Mouse (Mus musculus): ENCODE measurements at regions not wholly inside any gene's neighbourhood (a gene's known extent, or its start where the extent isn't known, plus 50 kb on each side); places are given as distances from the start of the nearest gene placed in this dataset.
A peak's percentile ranks its signal among the peaks of the same experiment; 100 is the strongest.

DNA sequence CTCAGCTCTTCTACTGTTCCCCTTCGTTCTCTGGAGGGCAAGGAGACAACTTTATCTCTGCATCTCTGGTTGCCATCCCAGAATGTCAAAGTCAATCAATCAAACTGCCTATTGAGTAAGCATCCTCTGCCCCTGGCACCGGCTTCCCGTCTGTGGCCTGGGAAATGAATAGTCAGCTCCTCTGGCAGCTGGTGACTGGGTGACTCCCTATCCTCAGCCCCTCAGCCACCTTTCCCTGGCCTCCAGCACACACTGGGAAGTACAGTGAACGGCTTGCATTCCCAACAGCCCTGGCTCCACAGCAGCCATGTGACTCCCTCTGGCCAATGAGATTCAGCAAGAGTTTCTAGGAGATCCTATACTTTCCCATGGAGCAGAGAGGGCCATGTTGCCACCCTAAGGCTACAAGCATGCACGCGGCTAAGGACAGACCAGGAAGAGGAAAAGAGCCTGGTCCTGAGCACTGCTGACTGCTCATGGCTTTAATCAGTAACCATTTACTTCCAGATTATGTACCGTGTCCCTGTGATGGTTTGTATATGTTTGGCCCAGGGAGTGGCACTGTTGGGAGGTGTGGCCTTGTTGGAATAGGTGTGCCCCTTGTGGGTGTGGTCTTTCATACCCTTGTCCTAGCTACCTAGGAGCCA, 119.6 kb downstream of the Inhbb start:
- H3K27me3 ChIP-seq (ENCODE audit: insufficient read depth, low read length), result no peaks in the 10 kb centered on the region

DNA sequence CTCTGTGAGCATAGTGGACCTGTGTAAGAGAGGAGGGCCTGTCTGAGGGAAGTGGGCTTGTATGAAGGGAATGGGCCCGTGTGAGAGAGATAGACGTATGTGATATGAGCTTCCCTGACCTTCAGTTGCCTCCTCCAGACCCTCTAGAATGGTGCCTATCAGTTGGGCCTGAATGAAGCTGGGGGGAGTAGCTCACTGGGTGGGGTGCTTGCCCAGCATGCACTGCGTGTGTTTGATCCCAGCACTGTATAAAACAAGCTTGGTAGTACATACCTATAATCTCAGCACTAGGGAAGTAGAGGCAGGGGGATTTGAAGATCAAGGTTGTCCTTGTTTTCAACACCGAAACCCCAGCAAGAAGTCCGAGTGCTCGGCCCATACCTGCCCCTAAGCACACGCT, 120.1 kb downstream of the Inhbb start:
- no peak for ATAC-seq (ENCODE audit: low FRiP score)
- Histone ChIP-seq H3K4me3 (ENCODE audit: low read depth, low read length) (no peak overlapping the region), H3K9me3 (ENCODE audit: low read length) (no peaks in the 10 kb centered on the region), H3K27ac (ENCODE audit: low read depth, low read length) (no peak overlapping the region), H3K4me1 (ENCODE audit: insufficient read depth, low read length) (no peaks in the 10 kb centered on the region), H3K4me2 (ENCODE audit: low read depth, low read length, poor library complexity, severe bottlenecking) (no peak overlapping the region), H3K27me3 (ENCODE audit: insufficient read depth, low read length) (no peaks in the 10 kb centered on the region), H3K9ac (replicated peaks; ENCODE audit: low read length, poor library complexity, severe bottlenecking) (no peak overlapping the region), H3K36me3 (ENCODE audit: insufficient read depth, low read length) (no peaks in the 10 kb centered on the region)
- no peak for TF ChIP-seq CTCF (IDR thresholded peaks at IDR 0.05)
- 89% methylated on average over 7 of the region's 7 CpGs for WGBS
- DNase-seq (ENCODE audit: low spot score), result no peak

More for the DNA sequence above, 119.6 kb downstream of the Inhbb start:
- H3K4me1 ChIP-seq (ENCODE audit: insufficient read depth, low read length), result no peaks in the 10 kb centered on the region
- H3K27ac ChIP-seq (ENCODE audit: low read depth, low read length), result no peak overlapping the region
- no peak for TF ChIP-seq CTCF (IDR thresholded peaks at IDR 0.05)
- no peaks in the 10 kb centered on the region for H3K9me3 ChIP-seq (ENCODE audit: low read length)
- H3K4me3 ChIP-seq (ENCODE audit: low read depth, low read length), result no peak overlapping the region
- no peaks in the 10 kb centered on the region for H3K36me3 ChIP-seq (ENCODE audit: insufficient read depth, low read length)
- no peak overlapping the region for H3K9ac ChIP-seq (replicated peaks; ENCODE audit: low read length, poor library complexity, severe bottlenecking)
- no peak overlapping the region for H3K4me2 ChIP-seq (ENCODE audit: low read depth, low read length, poor library complexity, severe bottlenecking)
- no peak for ATAC-seq (ENCODE audit: low FRiP score)
- WGBS, result 61% methylated on average over 7 of the region's 7 CpGs
- peak; percentile 59 for DNase-seq (ENCODE audit: low spot score)

DNA sequence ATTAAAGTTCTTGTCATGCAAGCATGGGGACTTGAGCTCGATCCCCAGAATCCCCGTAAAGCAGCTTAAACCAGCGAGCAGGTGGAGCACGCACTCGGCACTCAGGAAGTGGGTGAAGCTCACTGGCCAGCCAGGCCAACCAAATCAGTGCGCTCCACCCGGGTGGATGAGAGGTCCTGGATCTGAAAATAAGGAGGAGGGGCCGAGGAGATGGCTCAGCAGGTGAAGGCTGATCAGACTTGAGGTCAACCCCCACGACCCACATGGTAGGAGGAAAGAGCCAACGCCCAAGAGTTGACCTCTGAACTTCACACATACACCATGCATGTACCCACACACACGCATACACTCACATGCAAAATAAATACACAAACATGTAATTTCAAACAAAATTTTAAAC, 120.8 kb downstream of the Inhbb start:
- WGBS, result 92% methylated on average over 11 of the region's 11 CpGs
- no peak overlapping the region for H3K27ac ChIP-seq (ENCODE audit: low read depth, low read length)
- no peaks in the 10 kb centered on the region for H3K9me3 ChIP-seq (ENCODE audit: low read length)
- H3K4me1 ChIP-seq (ENCODE audit: insufficient read depth, low read length), result no peaks in the 10 kb centered on the region
- H3K36me3 ChIP-seq (ENCODE audit: insufficient read depth, low read length), result no peaks in the 10 kb centered on the region
- no peak overlapping the region for H3K4me2 ChIP-seq (ENCODE audit: low read depth, low read length, poor library complexity, severe bottlenecking)
- ATAC-seq (ENCODE audit: low FRiP score), result no peak
- no peaks in the 10 kb centered on the region for H3K27me3 ChIP-seq (ENCODE audit: insufficient read depth, low read length)
- H3K4me3 ChIP-seq (ENCODE audit: low read depth, low read length), result no peak overlapping the region
- no peak for TF ChIP-seq CTCF (IDR thresholded peaks at IDR 0.05)
- no peak for DNase-seq (ENCODE audit: low spot score)
- H3K9ac ChIP-seq (replicated peaks; ENCODE audit: low read length, poor library complexity, severe bottlenecking), result no peak overlapping the region

DNA sequence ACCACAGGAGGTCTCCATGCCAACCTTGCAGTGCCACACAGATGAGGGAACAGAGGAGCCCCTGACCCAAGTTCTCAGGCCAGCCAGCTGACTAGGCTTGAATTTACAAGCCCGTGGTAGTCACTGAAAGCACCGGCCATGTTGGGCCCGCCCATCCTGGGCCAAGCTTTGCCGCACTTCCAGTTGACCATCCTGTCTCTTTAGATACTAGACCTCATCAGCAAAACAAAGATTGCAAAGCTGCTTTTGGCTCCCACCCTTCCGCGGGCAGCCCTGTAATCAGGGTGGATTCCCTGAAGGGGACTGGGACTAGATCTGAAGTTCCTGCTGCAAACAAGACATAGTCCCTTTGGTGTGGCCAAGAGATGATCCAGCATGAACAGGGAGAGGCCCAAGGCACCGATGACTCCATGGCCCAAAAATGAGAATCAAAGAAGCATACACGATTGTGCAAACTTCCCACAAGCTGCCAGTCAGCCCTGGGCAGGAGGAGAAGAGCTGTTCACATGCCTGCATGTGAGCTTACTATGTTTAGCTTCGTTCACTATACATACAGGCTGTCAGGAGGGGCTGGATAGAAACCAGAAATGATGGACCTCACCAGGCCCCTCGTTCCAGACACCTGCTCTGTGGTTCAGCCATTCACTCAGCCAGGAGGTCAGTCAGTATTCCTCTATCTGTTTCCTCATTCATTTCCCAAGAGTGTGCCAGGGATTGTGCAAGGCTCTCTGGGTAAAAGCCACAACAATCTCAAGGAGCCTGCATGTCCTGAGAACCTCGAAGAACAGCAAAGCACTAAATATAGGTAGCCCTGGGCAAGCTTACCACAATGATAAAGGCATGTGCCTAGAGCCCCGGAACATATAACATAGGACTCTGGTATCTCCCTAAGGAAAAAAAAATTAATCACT, 122.0 kb downstream of the Inhbb start:
- WGBS, result 87% methylated on average over 12 of the region's 12 CpGs
- H3K27me3 ChIP-seq (ENCODE audit: insufficient read depth, low read length), result no peaks in the 10 kb centered on the region
- H3K4me2 ChIP-seq (ENCODE audit: low read depth, low read length, poor library complexity, severe bottlenecking), result no peak overlapping the region
- no peak for ATAC-seq (ENCODE audit: low FRiP score)
- H3K9ac ChIP-seq (replicated peaks; ENCODE audit: low read length, poor library complexity, severe bottlenecking), result no peak overlapping the region
- H3K27ac ChIP-seq (ENCODE audit: low read depth, low read length), result no peak overlapping the region
- no peaks in the 10 kb centered on the region for H3K4me1 ChIP-seq (ENCODE audit: insufficient read depth, low read length)
- no peak overlapping the region for H3K4me3 ChIP-seq (ENCODE audit: low read depth, low read length)
- DNase-seq (ENCODE audit: low spot score), result no peak
- no peaks in the 10 kb centered on the region for H3K9me3 ChIP-seq (ENCODE audit: low read length)
- H3K36me3 ChIP-seq (ENCODE audit: insufficient read depth, low read length), result no peaks in the 10 kb centered on the region
- no peak for TF ChIP-seq CTCF (IDR thresholded peaks at IDR 0.05)

DNA sequence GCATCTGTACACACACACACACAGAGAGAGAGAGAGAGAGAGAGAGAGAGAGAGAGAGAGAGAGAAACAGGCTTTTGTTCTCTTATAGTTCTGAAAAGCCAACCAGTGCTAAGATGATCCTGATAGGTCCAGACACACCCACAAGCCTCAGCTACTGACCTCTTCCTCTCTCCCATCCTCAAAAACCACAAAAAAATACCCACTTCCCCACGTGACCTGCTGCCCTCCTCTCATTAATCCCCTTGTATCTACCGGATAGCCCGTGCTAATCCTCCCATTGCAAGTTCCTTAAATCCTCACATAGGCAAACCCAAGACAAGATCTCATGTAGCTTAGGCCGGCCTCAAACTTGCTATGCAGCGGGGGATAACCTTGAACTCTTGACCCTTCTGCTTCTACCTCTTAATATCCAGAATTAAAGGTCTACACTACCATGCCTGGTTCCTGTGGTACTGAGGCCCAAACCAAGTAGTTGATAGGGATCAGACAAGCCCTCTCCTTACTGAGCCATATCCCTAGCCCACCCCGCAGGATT, 123.3 kb downstream of the Inhbb start:
- no peak for TF ChIP-seq CTCF (IDR thresholded peaks at IDR 0.05)
- Histone ChIP-seq H3K4me3 (ENCODE audit: low read depth, low read length) (no peak overlapping the region), H3K27ac (ENCODE audit: low read depth, low read length) (no peak overlapping the region), H3K27me3 (ENCODE audit: insufficient read depth, low read length) (no peaks in the 10 kb centered on the region), H3K4me1 (ENCODE audit: insufficient read depth, low read length) (no peaks in the 10 kb centered on the region), H3K9ac (replicated peaks; ENCODE audit: low read length, poor library complexity, severe bottlenecking) (no peak overlapping the region), H3K36me3 (ENCODE audit: insufficient read depth, low read length) (no peaks in the 10 kb centered on the region), H3K9me3 (ENCODE audit: low read length) (no peaks in the 10 kb centered on the region), H3K4me2 (ENCODE audit: low read depth, low read length, poor library complexity, severe bottlenecking) (no peak overlapping the region)
- DNase-seq (ENCODE audit: low spot score) (no peak), ATAC-seq (ENCODE audit: low FRiP score) (no peak)
- 39% methylated on average over 6 of the region's 6 CpGs for WGBS

DNA sequence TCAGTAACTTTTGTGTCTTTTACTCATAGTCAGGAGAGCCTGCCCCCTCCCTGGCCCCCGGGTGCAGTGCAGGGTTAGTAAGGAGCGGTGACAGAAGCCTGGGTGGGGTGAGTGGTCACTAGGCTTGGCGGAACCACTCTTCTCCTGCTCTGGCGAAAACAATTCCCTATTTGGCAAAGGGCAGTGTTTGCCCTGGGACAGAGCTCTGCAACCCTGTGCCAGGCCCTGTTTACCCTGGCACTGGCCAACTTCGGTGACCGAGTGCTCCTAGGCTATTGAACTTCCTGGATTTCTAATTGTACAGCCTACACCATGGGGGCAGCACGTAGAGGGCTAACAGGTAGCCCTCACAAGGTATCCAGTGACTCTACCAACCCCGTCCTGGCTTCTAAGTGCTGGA, 126.9 kb downstream of the Inhbb start:
- Histone ChIP-seq H3K27ac (ENCODE audit: low read depth, low read length) (no peak overlapping the region), H3K4me1 (ENCODE audit: insufficient read depth, low read length) (no peaks in the 10 kb centered on the region), H3K4me2 (ENCODE audit: low read depth, low read length, poor library complexity, severe bottlenecking) (no peak overlapping the region), H3K27me3 (ENCODE audit: insufficient read depth, low read length) (no peaks in the 10 kb centered on the region), H3K9me3 (ENCODE audit: low read length) (no peaks in the 10 kb centered on the region), H3K36me3 (ENCODE audit: insufficient read depth, low read length) (no peaks in the 10 kb centered on the region), H3K4me3 (ENCODE audit: low read depth, low read length) (no peak overlapping the region), H3K9ac (replicated peaks; ENCODE audit: low read length, poor library complexity, severe bottlenecking) (no peak overlapping the region)
- no peak for ATAC-seq (ENCODE audit: low FRiP score)
- DNase-seq (ENCODE audit: low spot score), result no peak
- WGBS, result 76% methylated on average over 8 of the region's 8 CpGs
- no peak for TF ChIP-seq CTCF (IDR thresholded peaks at IDR 0.05)

Data from midbrain, postnatal 0 days (tissue).